Mouse (Mus musculus) ES-E14 (cell line): ENCODE measurements at regions not wholly inside any gene's neighbourhood (a gene's known extent, or its start where the extent isn't known, plus 50 kb on each side); places are given as distances from the start of the nearest gene placed in this dataset.

Experiments used
- DNase-seq: peaks from one replicate; pipeline ENCODE4 v3.0.0-alpha.2; 2013; ENCODE audit warnings: low read depth, low spot score
- H3K27ac ChIP-seq: 2 replicates; pipeline ENCODE4 v1.5.1; 2012; ENCODE audit warnings: low read depth, mild to moderate bottlenecking, low read length, moderate library complexity, mixed read lengths; ENCODE audit not compliant: poor library complexity, insufficient read depth, severe bottlenecking
- H3K36me3 ChIP-seq: 2 replicates; pipeline ENCODE4 v1.6.1; 2012; ENCODE audit warnings: mild to moderate bottlenecking, low read length, moderate library complexity, mixed read lengths; ENCODE audit not compliant: control insufficient read depth, poor library complexity, insufficient read depth, severe bottlenecking
- H3K4me1 ChIP-seq, 2 experiments: fragments of 150-350 bp in 1 of 2; sonication (generic) in 1 of 2; 2 replicates each; pipeline ENCODE4 v1.6.1; 2012; ENCODE audit warnings: low read length in 2 of 2, mild to moderate bottlenecking in 1 of 2, mixed read lengths in 1 of 2; ENCODE audit not compliant: control insufficient read depth in 2 of 2, insufficient read depth in 2 of 2, poor library complexity in 1 of 2
- H3K4me3 ChIP-seq, 2 experiments: fragments of 150-350 bp in 1 of 2; sonication (generic) in 1 of 2; 2 replicates each; pipeline ENCODE4 v1.5.1; 2012; ENCODE audit warnings: low read length in 2 of 2, low read depth in 1 of 2, mild to moderate bottlenecking in 1 of 2, mixed read lengths in 1 of 2; ENCODE audit not compliant: insufficient read depth in 1 of 2, poor library complexity in 1 of 2, severe bottlenecking in 1 of 2
- H3K9ac ChIP-seq: 2 replicates; pipeline ENCODE4 v1.6.1; 2012; ENCODE audit warnings: low read depth, mild to moderate bottlenecking, low read length, mixed read lengths; ENCODE audit not compliant: poor library complexity, insufficient read depth, severe bottlenecking
- H3K9me3 ChIP-seq: fragments of 150-350 bp; sonication (generic); 2 replicates; pipeline ENCODE4 v1.6.1; 2012; ENCODE audit warnings: low read depth, mild to moderate bottlenecking, low read length; ENCODE audit not compliant: control insufficient read depth, insufficient read depth
- CHD2 ChIP-seq: IDR thresholded peaks from 2 replicates; pipeline ENCODE4 v1.6.1; 2014; ENCODE audit warnings: mild to moderate bottlenecking, low read depth, low read length, inconsistent platforms
- HCFC1 ChIP-seq: IDR thresholded peaks from 2 replicates; pipeline ENCODE4 v1.6.1; 2012; ENCODE audit warnings: low read length, inconsistent platforms, borderline replicate concordance; ENCODE audit not compliant: insufficient read depth
- MAFK ChIP-seq: IDR thresholded peaks from 2 replicates; pipeline ENCODE4 v1.6.1; 2014; ENCODE audit warnings: mild to moderate bottlenecking, low read depth, low read length, inconsistent platforms; ENCODE audit not compliant: insufficient read depth
- ZC3H11A ChIP-seq: IDR thresholded peaks from 2 replicates; pipeline ENCODE4 v1.6.1; 2012; ENCODE audit warnings: low read depth, mild to moderate bottlenecking, inconsistent platforms, low read length, borderline replicate concordance
- ZNF384 ChIP-seq: IDR thresholded peaks from 2 replicates; pipeline ENCODE4 v1.6.1; 2012; ENCODE audit warnings: low read depth, low read length, inconsistent platforms
- in situ Hi-C, 2 experiments: fragments of 600-800 bp; cut with MboI; formaldehyde crosslinking; loops; one replicate each; pipeline ENCODE4 v1.15.1; 2025; ENCODE audit warnings: low sequenced_read_pairs in 2 of 2, inconsistent platforms in 1 of 2; ENCODE audit not compliant: unreplicated experiment in 2 of 2

DNA sequence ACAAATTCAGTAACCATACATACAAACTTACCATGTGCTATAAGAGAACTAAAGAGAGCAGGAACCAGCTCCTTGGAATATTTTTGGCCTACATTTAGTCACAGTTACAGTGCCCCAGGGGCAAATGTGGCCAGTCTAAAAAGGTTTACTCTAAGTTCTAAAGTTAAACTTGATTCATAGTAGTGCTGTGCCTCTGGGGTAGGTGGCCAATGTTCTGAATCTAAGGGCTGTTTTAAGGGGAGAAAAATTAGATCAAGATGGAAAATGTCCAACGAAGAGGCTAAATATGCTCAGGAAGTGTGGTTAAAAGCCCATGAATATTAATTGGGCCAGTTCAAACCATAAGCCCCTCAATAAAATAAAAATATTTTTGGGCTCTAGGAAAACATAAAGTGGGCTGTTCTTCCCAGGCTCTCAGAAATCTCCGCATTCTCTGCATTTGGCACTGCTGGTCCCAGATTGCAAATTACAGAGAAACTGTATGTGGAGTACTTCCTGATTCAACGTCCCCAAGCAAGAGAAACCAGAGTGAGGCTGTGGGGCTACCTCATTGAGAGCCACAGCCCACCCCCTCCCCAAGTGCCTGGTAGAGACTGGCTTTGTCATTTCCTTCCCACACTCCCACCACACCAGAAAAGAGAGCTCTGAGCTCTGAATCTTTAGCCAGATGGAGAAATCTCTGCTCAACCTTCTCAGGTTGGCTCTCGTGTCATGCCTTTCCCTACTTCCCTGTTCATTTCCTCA is 193.5 kb downstream of the Mreg start:
- H3K27ac ChIP-seq, result no peak overlapping the region
- no peaks in the 10 kb centered on the region for H3K4me1 ChIP-seq
- TF ChIP-seq ZNF384, result no peak
- TF ChIP-seq MAFK, result no peak
- TF ChIP-seq CHD2, result no peak
- no peak for TF ChIP-seq ZC3H11A
- TF ChIP-seq HCFC1, result no peak
- no peaks in the 10 kb centered on the region for H3K36me3 ChIP-seq
- no peaks in the 10 kb centered on the region for H3K9me3 ChIP-seq
- in situ Hi-C loops, result no loop called here
- no peak overlapping the region for H3K4me3 ChIP-seq
- no peak overlapping the region for H3K9ac ChIP-seq
- DNase-seq, result no peak

GRCm38 (mm10) chr1:72017814-72018478 is 194.2 kb downstream of the Mreg start:
- Histone ChIP-seq H3K9me3 (no peaks in the 10 kb centered on the region), H3K4me1 (no peaks in the 10 kb centered on the region), H3K36me3 (no peaks in the 10 kb centered on the region), H3K27ac (no peak overlapping the region), H3K4me3 (no peak overlapping the region), H3K9ac (no peak overlapping the region)
- TF ChIP-seq HCFC1 (no peak), CHD2 (no peak), ZNF384 (no peak), MAFK (no peak)
- no peak for DNase-seq
- in situ Hi-C loops, result no loop called here

DNA sequence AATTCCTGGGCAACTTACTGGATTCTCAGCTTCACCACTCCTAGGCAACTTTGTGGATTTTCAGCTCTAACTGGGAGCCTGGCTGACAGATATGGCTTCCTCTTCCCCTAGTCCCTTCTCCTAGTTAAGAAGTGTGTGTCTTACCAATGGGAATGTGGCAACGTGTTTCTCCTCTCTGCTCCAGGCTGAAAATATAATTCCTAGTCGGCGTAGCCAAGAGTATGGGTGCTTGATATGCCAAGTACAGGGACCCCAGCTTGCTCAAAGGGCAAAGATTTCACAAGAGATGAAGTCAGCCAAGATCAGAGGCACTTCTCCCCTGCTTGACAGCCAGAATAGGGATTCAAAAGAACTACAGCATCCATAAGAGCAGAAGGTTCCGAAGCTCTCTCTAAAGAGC is 196.6 kb downstream of the Mreg start:
- Histone ChIP-seq H3K4me3 (no peak overlapping the region), H3K36me3 (no peaks in the 10 kb centered on the region), H3K9me3 (no peaks in the 10 kb centered on the region), H3K4me1 (no peaks in the 10 kb centered on the region), H3K27ac (no peak overlapping the region), H3K9ac (no peak overlapping the region)
- no peak for TF ChIP-seq ZC3H11A
- no peak for TF ChIP-seq HCFC1
- no peak for TF ChIP-seq ZNF384
- TF ChIP-seq CHD2, result no peak
- TF ChIP-seq MAFK, result no peak
- DNase-seq, result no peak
- in situ Hi-C loops, result no loop called here

GRCm38 (mm10) chr1:72014580-72014979 is 197.5 kb downstream of the Mreg start:
- no peaks in the 10 kb centered on the region for H3K4me1 ChIP-seq
- H3K27ac ChIP-seq, result no peak overlapping the region
- no peaks in the 10 kb centered on the region for H3K9me3 ChIP-seq
- H3K36me3 ChIP-seq, result no peaks in the 10 kb centered on the region
- no peak for TF ChIP-seq HCFC1
- TF ChIP-seq ZNF384, result no peak
- no peak for TF ChIP-seq ZC3H11A
- no peak for TF ChIP-seq MAFK
- DNase-seq, result no peak
- in situ Hi-C loops, result no loop called here
- no peak overlapping the region for H3K4me3 ChIP-seq
- H3K9ac ChIP-seq, result no peak overlapping the region
